Mouse (Mus musculus) olfactory bulb, adult 2 months (tissue): ENCODE measurements around the gene Mlf2.

Experiments
- CTCF ChIP-seq: fragments of 200-500 bp; IDR thresholded peaks from 2 replicates; pipeline ENCODE4 v1.5.1; 2012; ENCODE audit warnings: low read depth, mild to moderate bottlenecking, low read length, moderate library complexity; ENCODE audit not compliant: insufficient read depth
- POLR2A ChIP-seq: fragments of 200-500 bp; IDR thresholded peaks from 2 replicates; pipeline ENCODE4 v1.6.1; 2012; ENCODE audit warnings: mild to moderate bottlenecking, low read depth, low read length, moderate library complexity; ENCODE audit not compliant: insufficient read depth

- TF ChIP-seq POLR2A (no peak), CTCF (no peak)
Observed at GRCm38 (mm10) chr6:124915942-124916694, 15.1 kb upstream of the Mlf2 start.
